Mouse (Mus musculus) hindbrain, embryonic 13.5 days (tissue): ENCODE measurements at regions not wholly inside any gene's neighbourhood (a gene's known extent, or its start where the extent isn't known, plus 50 kb on each side); places are given as distances from the start of the nearest gene placed in this dataset.

Source experiments
- ATAC-seq: fragments of 200-750 bp; cut with Nextera tagmentation; 2 replicates; pipeline ENCODE4 v1.8.0; 2017; ENCODE audit warnings: moderate TSS enrichment; ENCODE audit not compliant: low FRiP score
- H3K27ac ChIP-seq: fragments of 300-500 bp; sonication (generic); 2 replicates; pipeline ENCODE4 v1.5.1; 2015; ENCODE audit warnings: inconsistent platforms, mild to moderate bottlenecking, moderate library complexity
- H3K27me3 ChIP-seq: fragments of 300-500 bp; sonication (generic); 2 replicates; pipeline ENCODE4 v1.6.1; 2015; ENCODE audit warnings: mild to moderate bottlenecking, inconsistent platforms
- H3K36me3 ChIP-seq: fragments of 300-500 bp; sonication (generic); 2 replicates; pipeline ENCODE4 v1.6.1; 2015; ENCODE audit warnings: mild to moderate bottlenecking, inconsistent platforms
- H3K4me1 ChIP-seq: fragments of 300-500 bp; sonication (generic); replicated peaks from 2 replicates; pipeline ENCODE4 v1.6.1; 2015; ENCODE audit warnings: inconsistent platforms
- H3K4me2 ChIP-seq: fragments of 300-500 bp; sonication (generic); 2 replicates; pipeline ENCODE4 v1.6.1; 2015; ENCODE audit warnings: inconsistent platforms, mild to moderate bottlenecking, moderate library complexity
- H3K4me3 ChIP-seq: fragments of 300-500 bp; sonication (generic); 2 replicates; pipeline ENCODE4 v1.5.1; 2015; ENCODE audit warnings: mild to moderate bottlenecking, inconsistent platforms
- H3K9ac ChIP-seq: fragments of 300-500 bp; sonication (generic); 2 replicates; pipeline ENCODE4 v1.6.1; 2015; ENCODE audit warnings: mild to moderate bottlenecking, inconsistent platforms
- H3K9me3 ChIP-seq: fragments of 300-500 bp; sonication (generic); 2 replicates; pipeline ENCODE4 v1.6.1; 2016; ENCODE audit warnings: inconsistent platforms
- WGBS: fragments of 180-500 bp; shearing (Covaris S2); methylation state at CpG from one replicate; pipeline ENCODE4 v1.1.7; 2015; 5-methylcytosine and 5-hydroxymethylcytosine counted together

- Histone ChIP-seq H3K27me3 (no peaks in the 10 kb centered on the region), H3K4me1 (no peaks in the 10 kb centered on the region), H3K9me3 (no peaks in the 10 kb centered on the region), H3K27ac (no peak overlapping the region), H3K4me2 (no peak overlapping the region), H3K4me3 (no peak overlapping the region), H3K36me3 (no peaks in the 10 kb centered on the region), H3K9ac (no peak overlapping the region)
- ATAC-seq = no peak
- 89% methylated on average over 1 of the region's 1 CpGs for WGBS
Observed at GRCm38 (mm10) chr9:23151953-23152490, 70.9 kb upstream of the Bmper start.

DNA sequence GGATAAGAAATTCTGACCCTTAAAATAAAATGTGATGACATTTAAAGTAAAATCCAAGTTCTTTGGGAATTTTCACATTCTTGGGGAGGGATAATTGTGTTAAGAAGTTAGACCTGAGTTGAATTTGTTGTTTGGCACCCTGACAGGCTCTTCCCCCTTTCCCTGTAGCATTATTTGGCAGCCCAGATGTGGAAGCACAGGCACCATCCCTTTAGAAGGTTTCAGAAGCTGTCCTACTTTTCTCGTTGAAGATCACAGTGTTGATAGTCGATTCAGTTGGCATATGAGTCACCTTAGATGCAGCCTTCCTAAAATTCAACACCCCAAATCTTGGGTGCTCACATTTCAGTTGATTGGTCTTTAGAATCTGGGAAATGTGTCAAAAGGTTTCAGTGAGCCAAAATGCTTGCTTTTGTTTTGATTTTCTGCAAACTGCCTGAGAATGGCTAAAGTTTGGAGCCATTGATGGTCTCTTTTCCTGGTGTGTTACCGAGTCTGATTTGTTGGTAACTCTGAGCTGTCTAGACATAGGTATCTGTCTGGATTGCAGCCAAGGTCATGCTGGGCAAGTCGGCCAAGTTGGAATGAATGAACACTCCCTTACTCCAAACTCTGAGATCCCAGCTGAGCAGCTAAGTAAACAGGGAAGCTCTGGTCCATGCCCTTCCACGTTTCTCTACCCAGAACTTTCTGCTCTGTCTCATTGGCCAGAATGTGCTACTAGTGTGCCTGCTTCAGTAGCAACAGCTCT lies 65.9 kb upstream of the Bmper start:
- Histone ChIP-seq H3K9ac (no peak overlapping the region), H3K36me3 (no peaks in the 10 kb centered on the region), H3K9me3 (no peaks in the 10 kb centered on the region), H3K4me3 (no peak overlapping the region), H3K4me1 (no peaks in the 10 kb centered on the region), H3K27ac (no peak overlapping the region), H3K27me3 (no peaks in the 10 kb centered on the region), H3K4me2 (no peak overlapping the region)
- ATAC-seq = no peak
- 69% methylated on average over 5 of the region's 5 CpGs for WGBS

- 89% methylated on average over 1 of the region's 1 CpGs for WGBS
- no peak overlapping the region for H3K9ac ChIP-seq
- no peak for ATAC-seq
- no peaks in the 10 kb centered on the region for H3K27me3 ChIP-seq
- no peak overlapping the region for H3K4me2 ChIP-seq
- no peaks in the 10 kb centered on the region for H3K9me3 ChIP-seq
- no peak overlapping the region for H3K4me3 ChIP-seq
- H3K4me1 ChIP-seq = no peaks in the 10 kb centered on the region
- no peak overlapping the region for H3K27ac ChIP-seq
- no peaks in the 10 kb centered on the region for H3K36me3 ChIP-seq
Observed at GRCm38 (mm10) chr9:23158499-23158898, 64.4 kb upstream of the Bmper start.

- Histone ChIP-seq H3K9ac (no peak overlapping the region), H3K9me3 (no peaks in the 10 kb centered on the region), H3K27me3 (no peaks in the 10 kb centered on the region), H3K4me3 (no peak overlapping the region), H3K4me1 (no peaks in the 10 kb centered on the region), H3K36me3 (no peaks in the 10 kb centered on the region), H3K4me2 (no peak overlapping the region), H3K27ac (no peak overlapping the region)
- 74% methylated on average over 7 of the region's 7 CpGs for WGBS
- no peak for ATAC-seq
Observed at GRCm38 (mm10) chr9:23161346-23161745, 61.5 kb upstream of the Bmper start.

GRCm38 (mm10) chr9:23167056-23167591 lies 55.8 kb upstream of the Bmper start:
- Histone ChIP-seq H3K4me1 (no peaks in the 10 kb centered on the region), H3K9ac (no peak overlapping the region), H3K27me3 (no peaks in the 10 kb centered on the region), H3K4me2 (no peak overlapping the region), H3K36me3 (no peaks in the 10 kb centered on the region), H3K27ac (no peak overlapping the region), H3K9me3 (no peaks in the 10 kb centered on the region), H3K4me3 (no peak overlapping the region)
- no peak for ATAC-seq
- 86% methylated on average over 2 of the region's 2 CpGs for WGBS

DNA sequence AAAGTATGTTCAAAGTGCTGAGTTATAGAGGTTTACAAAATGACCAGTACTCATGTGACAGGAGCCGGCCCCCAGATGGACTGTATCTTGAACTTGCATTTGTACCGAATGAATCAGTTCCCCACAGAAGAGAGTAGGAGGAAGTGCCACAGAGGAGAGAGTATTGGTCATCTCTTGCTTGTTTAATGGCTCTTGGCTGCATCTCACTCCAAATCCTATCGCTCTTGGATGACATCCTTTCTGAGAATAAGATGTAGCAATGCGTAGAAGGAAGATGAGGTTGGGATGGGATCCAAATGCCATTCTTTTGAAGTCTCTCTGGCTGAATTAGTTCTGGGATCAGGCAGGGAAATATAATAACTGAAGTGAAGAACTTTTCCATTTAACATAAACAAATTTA lies 55.2 kb upstream of the Bmper start:
- 90% methylated on average over 4 of the region's 4 CpGs for WGBS
- H3K4me1 ChIP-seq = no peaks in the 10 kb centered on the region
- ATAC-seq = no peak

DNA sequence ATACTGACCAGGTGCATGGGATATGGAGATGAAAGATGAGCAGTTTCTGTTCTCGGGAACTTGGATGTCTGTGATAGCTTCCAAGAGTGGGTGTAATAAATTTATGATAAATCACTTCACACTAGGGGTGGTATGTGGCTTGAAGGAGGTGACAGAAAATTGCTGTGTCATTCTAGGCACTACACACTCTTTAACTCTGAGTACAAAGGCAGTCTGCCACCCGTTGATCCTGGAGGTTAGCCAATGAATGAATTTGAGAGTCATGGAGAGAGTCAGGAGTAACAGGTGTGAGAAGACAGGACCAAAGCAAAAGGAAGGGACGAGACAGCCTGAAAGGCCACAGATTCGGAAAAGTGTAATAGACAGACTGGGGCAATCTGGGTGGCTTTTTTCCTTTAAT lies 54.7 kb upstream of the Bmper start:
- 80% methylated on average over 4 of the region's 4 CpGs for whole genome bisulfite sequencing
- Histone ChIP-seq H3K9me3 (no peaks in the 10 kb centered on the region), H3K36me3 (no peaks in the 10 kb centered on the region), H3K4me1 (no peaks in the 10 kb centered on the region), H3K9ac (no peak overlapping the region), H3K4me2 (no peak overlapping the region), H3K4me3 (no peak overlapping the region), H3K27ac (no peak overlapping the region), H3K27me3 (no peaks in the 10 kb centered on the region)
- no peak for ATAC-seq

More for the DNA sequence above, 55.2 kb upstream of the Bmper start:
- H3K27ac ChIP-seq = no peak overlapping the region
- H3K36me3 ChIP-seq = no peaks in the 10 kb centered on the region
- H3K9ac ChIP-seq = no peak overlapping the region
- no peak overlapping the region for H3K4me3 ChIP-seq
- H3K4me2 ChIP-seq = no peak overlapping the region
- H3K9me3 ChIP-seq = no peaks in the 10 kb centered on the region
- no peaks in the 10 kb centered on the region for H3K27me3 ChIP-seq

GRCm38 (mm10) chr9:23171361-23171760 lies 51.5 kb upstream of the Bmper start:
- no peaks in the 10 kb centered on the region for H3K9me3 ChIP-seq
- no peak for ATAC-seq
- no peak overlapping the region for H3K9ac ChIP-seq
- 86% methylated on average over 1 of the region's 1 CpGs for WGBS
- no peaks in the 10 kb centered on the region for H3K27me3 ChIP-seq
- H3K27ac ChIP-seq = no peak overlapping the region
- no peak overlapping the region for H3K4me3 ChIP-seq
- no peak overlapping the region for H3K4me2 ChIP-seq
- no peaks in the 10 kb centered on the region for H3K36me3 ChIP-seq
- no peaks in the 10 kb centered on the region for H3K4me1 ChIP-seq
